Mouse (Mus musculus) left cerebral cortex, postnatal 4 days (tissue): ENCODE data around the gene Nudt4. TPM values are rescaled to one million over a fixed set of nuclear protein-coding genes. Genes with fewer than 3 reads are reported as not detected.
A peak's percentile ranks its signal among the peaks of the same experiment; 100 is the strongest.

Source experiments
- DNase-seq: peaks from one replicate; pipeline ENCODE4 v3.0.0-alpha.2; 2022
- intact Hi-C: fragments of 180-260 bp; cut with DNase I; formaldehyde crosslinking; loops from one replicate; pipeline ENCODE4 v1.15.1; 2025
- total RNA-seq, 2 experiments: library from RNA; stranded (reverse); gene quantifications; 2 replicates each; pipeline ENCODE4 v1.2.3; 2021

Gene Nudt4
- total RNA-seq = 100 to 1,000 TPM; 202 to 243 TPM

GRCm38 (mm10) chr10:95563851-95564845 is at the start of gene Nudt4:
TSS of gene Nudt4 (minus strand) at chr10:95564146.
- intact Hi-C loops = loop anchor here (5.0 to 10.0 kb wide), 2 partner anchors 51 to 113 kb away; no protein-coding TSS in a partner anchor
- DNase-seq = peak; percentile 95

GRCm38 (mm10) chr10:95611331-95611721 is 47.4 kb upstream of the Nudt4 start:
- intact Hi-C loops = loop anchor here (10.0 kb wide), 1 partner anchor 47 kb away; the partner anchor contains the start of gene Nudt4
- DNase-seq = no peak

GRCm38 (mm10) chr10:95610666-95611330 is 46.9 kb upstream of the Nudt4 start:
- intact Hi-C loops = loop anchor here (10.0 kb wide), 1 partner anchor 46 kb away; the partner anchor contains the start of gene Nudt4
- no peak for DNase-seq

GRCm38 (mm10) chr10:95604979-95605613 is 41.1 kb upstream of the Nudt4 start:
- no peak for DNase-seq
- intact Hi-C loops = no loop called here

GRCm38 (mm10) chr10:95600527-95600926 is 36.6 kb upstream of the Nudt4 start:
- intact Hi-C loops = no loop called here
- DNase-seq = no peak

GRCm38 (mm10) chr10:95599740-95600139 is 35.8 kb upstream of the Nudt4 start:
- DNase-seq = no peak
- intact Hi-C loops = no loop called here

GRCm38 (mm10) chr10:95598056-95598587 is 34.2 kb upstream of the Nudt4 start:
- intact Hi-C loops = no loop called here
- DNase-seq = no peak

GRCm38 (mm10) chr10:95595852-95596639 is 32.1 kb upstream of the Nudt4 start:
- no peak for DNase-seq
- intact Hi-C loops = no loop called here

GRCm38 (mm10) chr10:95594414-95594813 is 30.5 kb upstream of the Nudt4 start:
- intact Hi-C loops = no loop called here

GRCm38 (mm10) chr10:95591257-95591656 is 27.3 kb upstream of the Nudt4 start:
- intact Hi-C loops = no loop called here

More at GRCm38 (mm10) chr10:95594414-95594813, 30.5 kb upstream of the Nudt4 start:
- no peak for DNase-seq

GRCm38 (mm10) chr10:95590196-95590595 is 26.2 kb upstream of the Nudt4 start:
- intact Hi-C loops = no loop called here

More at GRCm38 (mm10) chr10:95591257-95591656, 27.3 kb upstream of the Nudt4 start:
- no peak for DNase-seq

GRCm38 (mm10) chr10:95589196-95589595 is 25.2 kb upstream of the Nudt4 start:
- no peak for DNase-seq
- intact Hi-C loops = no loop called here

More at GRCm38 (mm10) chr10:95590196-95590595, 26.2 kb upstream of the Nudt4 start:
- no peak for DNase-seq

GRCm38 (mm10) chr10:95587509-95588220 is 23.7 kb upstream of the Nudt4 start:
- no peak for DNase-seq
- intact Hi-C loops = no loop called here

- intact Hi-C loops = no loop called here
These were observed 21.6 kb upstream of the Nudt4 start for GRCm38 (mm10) chr10:95585554-95585953.

GRCm38 (mm10) chr10:95577567-95577950 is 13.6 kb upstream of the Nudt4 start:
- DNase-seq = no peak
- intact Hi-C loops = no loop called here

More at GRCm38 (mm10) chr10:95585554-95585953, 21.6 kb upstream of the Nudt4 start:
- DNase-seq = no peak

GRCm38 (mm10) chr10:95576876-95577566 is 13.1 kb upstream of the Nudt4 start:
- no peak for DNase-seq
- intact Hi-C loops = no loop called here

GRCm38 (mm10) chr10:95575839-95576380 is 12.0 kb upstream of the Nudt4 start:
- no peak for DNase-seq
- intact Hi-C loops = no loop called here

- intact Hi-C loops = no loop called here
- DNase-seq = no peak
These were observed 11.0 kb upstream of the Nudt4 start for GRCm38 (mm10) chr10:95574994-95575393.
